Mouse (Mus musculus): Measurements from ENCODE around the gene Tigd2. TPM values are rescaled to one million over a fixed set of nuclear protein-coding genes. Genes with fewer than 3 reads are reported as not detected.
A peak's percentile ranks its signal among the peaks of the same experiment; 100 is the strongest.

The Tigd2 gene
- polyA plus RNA-seq (2016; fragmentation: Nextera tagmentation; extraction: Ambion mirVana), result 11.2 and 13.0 TPM in 2 replicates

- Histone ChIP-seq H3K27ac (peak within 1 kb of the TSS; percentile 80), H3K9me3 (0 out of 2 replicates have a peak, but pooled peaks cover 3% of the 10 kb centered on the region), H3K9ac (replicated peaks) (peak within 1 kb of the TSS; percentile 85), H3K4me2 (peak within 1 kb of the TSS; percentile 64), H3K27me3 (no peaks in the 10 kb centered on the region), H3K4me1 (replicated peaks) (peaks cover 7% of the 10 kb centered on the region; the same call in 1 of the 2 replicates), H3K4me3 (replicated peaks) (peak within 1 kb of the TSS; percentile 72), H3K36me3 (peaks cover 12% of the 10 kb centered on the region; the same call in 1 of the 2 replicates)
- ATAC-seq (ENCODE audit: insufficient number of reproducible peaks, insufficient read depth, low FRiP score, low TSS enrichment, low read depth), result peak; percentile 97
- WGBS, result under 1% methylated on average over 62 of the region's 62 CpGs
Observed at GRCm38 (mm10) chr6:59208685-59209298, at the start of gene Tigd2. Gene Tigd2, plus strand, starts transcription at chr6:59208870.

DNA sequence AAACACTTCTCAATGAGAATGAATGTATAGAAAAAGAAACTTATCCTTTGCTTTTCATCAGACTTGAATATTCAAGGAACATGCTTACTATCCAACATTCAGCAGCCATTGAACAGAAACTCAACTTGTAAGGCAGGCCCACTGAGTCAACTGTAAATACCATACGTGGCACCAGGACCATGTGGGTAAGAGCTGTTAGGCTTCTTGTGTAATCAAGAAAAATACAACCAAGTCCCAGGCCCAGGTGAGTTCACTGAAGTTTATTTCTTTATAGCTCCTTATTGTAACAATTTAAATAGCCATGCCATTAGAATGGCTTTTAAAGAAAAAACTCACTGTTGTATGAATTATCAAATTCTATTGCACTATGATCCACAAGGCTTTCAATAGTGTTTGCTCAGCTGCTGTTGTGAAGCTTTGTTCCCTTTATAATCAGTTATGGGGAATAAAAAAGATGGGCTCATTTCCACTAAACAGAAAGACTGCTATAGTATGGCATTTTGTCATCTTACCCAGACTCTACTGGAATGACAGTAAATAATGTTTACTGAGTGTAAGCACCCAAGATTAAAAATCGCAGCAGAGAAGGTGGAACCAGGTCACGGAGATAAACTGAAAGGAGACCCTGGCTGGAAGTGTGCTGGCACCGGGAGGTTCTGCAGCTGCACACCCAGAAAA is 46.7 kb upstream of the Tigd2 start:
- Histone ChIP-seq H3K4me2 (no peak overlapping the region), H3K36me3 (no peaks in the 10 kb centered on the region), H3K9me3 (no peaks in the 10 kb centered on the region), H3K27me3 (no peaks in the 10 kb centered on the region), H3K27ac (no peak overlapping the region), H3K4me1 (replicated peaks) (no peaks in the 10 kb centered on the region), H3K9ac (replicated peaks) (no peak overlapping the region), H3K4me3 (replicated peaks) (no peak overlapping the region)
- ATAC-seq (ENCODE audit: insufficient number of reproducible peaks, insufficient read depth, low FRiP score, low TSS enrichment, low read depth), result no peak
- 84% methylated on average over 4 of the region's 4 CpGs for WGBS

DNA sequence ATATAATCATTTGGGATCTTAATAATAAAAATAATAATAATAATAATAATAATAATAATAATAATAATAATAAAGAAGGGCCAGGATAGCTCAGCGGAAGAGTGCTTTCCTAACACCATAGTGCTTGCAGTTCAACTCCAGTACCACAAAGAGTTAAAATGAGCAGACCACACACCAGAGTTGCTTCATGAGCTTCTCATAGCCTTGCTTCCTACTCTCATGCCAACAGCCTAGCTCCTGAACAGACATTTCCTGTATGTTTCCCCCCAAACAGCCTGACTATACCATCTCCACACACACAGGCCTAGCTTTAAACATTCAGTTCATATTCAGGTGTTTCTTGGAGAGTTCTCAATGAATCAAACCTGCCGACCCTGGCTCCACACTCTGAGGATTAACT is 45.8 kb upstream of the Tigd2 start:
- no peak overlapping the region for H3K4me2 ChIP-seq
- H3K4me3 ChIP-seq (replicated peaks), result no peak overlapping the region
- H3K27ac ChIP-seq, result no peak overlapping the region
- H3K9ac ChIP-seq (replicated peaks), result no peak overlapping the region
- no peak for ATAC-seq (ENCODE audit: insufficient number of reproducible peaks, insufficient read depth, low FRiP score, low TSS enrichment, low read depth)
- no peaks in the 10 kb centered on the region for H3K9me3 ChIP-seq
- H3K36me3 ChIP-seq, result no peaks in the 10 kb centered on the region
- H3K4me1 ChIP-seq (replicated peaks), result no peaks in the 10 kb centered on the region
- no peaks in the 10 kb centered on the region for H3K27me3 ChIP-seq
- WGBS, result 91% methylated on average over 2 of the region's 2 CpGs

DNA sequence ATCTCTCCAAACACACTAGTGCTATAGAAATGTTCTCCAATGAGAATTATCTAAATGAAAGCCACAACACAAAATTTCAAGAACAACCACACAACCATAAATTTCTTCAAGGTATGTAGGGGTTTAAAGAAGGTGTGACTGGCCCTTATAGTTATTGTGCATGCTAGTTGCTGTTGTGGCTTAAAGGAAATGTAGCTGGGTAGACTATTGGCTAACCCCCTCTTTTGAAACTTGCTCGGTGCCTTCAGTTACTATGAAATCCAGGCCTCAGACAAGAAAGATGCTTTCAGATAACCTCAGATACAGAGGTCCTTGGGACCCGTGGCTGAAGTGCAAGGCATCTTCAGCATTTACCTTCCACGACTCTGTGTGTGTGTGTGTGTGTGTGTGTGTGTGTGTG is 45.3 kb upstream of the Tigd2 start:
- no peak overlapping the region for H3K4me2 ChIP-seq
- no peaks in the 10 kb centered on the region for H3K9me3 ChIP-seq
- no peak for ATAC-seq (ENCODE audit: insufficient number of reproducible peaks, insufficient read depth, low FRiP score, low TSS enrichment, low read depth)
- 87% methylated on average over 3 of the region's 3 CpGs for WGBS
- no peaks in the 10 kb centered on the region for H3K4me1 ChIP-seq (replicated peaks)
- H3K27ac ChIP-seq, result no peak overlapping the region
- no peak overlapping the region for H3K4me3 ChIP-seq (replicated peaks)
- H3K36me3 ChIP-seq, result no peaks in the 10 kb centered on the region
- H3K27me3 ChIP-seq, result no peaks in the 10 kb centered on the region
- no peak overlapping the region for H3K9ac ChIP-seq (replicated peaks)

- 26% methylated on average over 2 of the region's 2 CpGs for WGBS
Observed at GRCm38 (mm10) chr6:59168939-59169338, 39.7 kb upstream of the Tigd2 start.

GRCm38 (mm10) chr6:59171230-59171629 is 37.4 kb upstream of the Tigd2 start:
- no peak overlapping the region for H3K4me2 ChIP-seq
- H3K4me3 ChIP-seq (replicated peaks), result no peak overlapping the region
- H3K36me3 ChIP-seq, result no peaks in the 10 kb centered on the region
- WGBS, result 78% methylated on average over 3 of the region's 3 CpGs
- H3K9ac ChIP-seq (replicated peaks), result no peak overlapping the region
- no peaks in the 10 kb centered on the region for H3K9me3 ChIP-seq
- no peak overlapping the region for H3K27ac ChIP-seq
- no peak for ATAC-seq (ENCODE audit: insufficient number of reproducible peaks, insufficient read depth, low FRiP score, low TSS enrichment, low read depth)
- no peaks in the 10 kb centered on the region for H3K27me3 ChIP-seq
- H3K4me1 ChIP-seq (replicated peaks), result no peaks in the 10 kb centered on the region

More at GRCm38 (mm10) chr6:59168939-59169338, 39.7 kb upstream of the Tigd2 start:
- no peak overlapping the region for H3K4me3 ChIP-seq (replicated peaks)
- no peaks in the 10 kb centered on the region for H3K27me3 ChIP-seq
- no peak for ATAC-seq (ENCODE audit: insufficient number of reproducible peaks, insufficient read depth, low FRiP score, low TSS enrichment, low read depth)
- H3K4me1 ChIP-seq (replicated peaks), result no peaks in the 10 kb centered on the region
- no peak overlapping the region for H3K27ac ChIP-seq
- no peaks in the 10 kb centered on the region for H3K36me3 ChIP-seq
- no peak overlapping the region for H3K4me2 ChIP-seq
- no peaks in the 10 kb centered on the region for H3K9me3 ChIP-seq
- no peak overlapping the region for H3K9ac ChIP-seq (replicated peaks)

DNA sequence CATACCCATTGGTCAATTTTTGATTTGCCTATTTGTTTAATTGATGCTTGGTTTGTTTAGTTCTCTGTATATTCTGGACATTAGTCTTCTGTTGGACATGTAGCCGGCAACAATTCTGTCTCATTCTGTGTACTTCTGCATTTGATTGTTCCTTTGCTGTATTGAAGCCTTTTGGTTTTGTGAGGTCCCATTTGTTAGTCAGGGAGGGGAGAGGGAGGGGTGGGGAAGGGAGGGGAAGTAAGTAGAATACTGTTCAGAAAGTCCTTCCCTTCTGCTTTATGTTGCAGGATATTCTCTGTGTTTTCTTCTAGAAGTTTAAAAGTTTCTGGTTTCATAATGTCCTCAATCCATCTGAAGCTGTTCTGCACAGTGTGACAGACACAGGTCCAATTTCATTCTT is 34.7 kb upstream of the Tigd2 start:
- ATAC-seq (ENCODE audit: insufficient number of reproducible peaks, insufficient read depth, low FRiP score, low TSS enrichment, low read depth), result no peak
- Histone ChIP-seq H3K4me3 (replicated peaks) (no peak overlapping the region), H3K27me3 (no peaks in the 10 kb centered on the region), H3K9me3 (no peaks in the 10 kb centered on the region), H3K4me2 (no peak overlapping the region), H3K9ac (replicated peaks) (no peak overlapping the region), H3K27ac (no peak overlapping the region), H3K36me3 (no peaks in the 10 kb centered on the region), H3K4me1 (replicated peaks) (no peaks in the 10 kb centered on the region)
- 87% methylated on average over 1 of the region's 1 CpGs for WGBS

DNA sequence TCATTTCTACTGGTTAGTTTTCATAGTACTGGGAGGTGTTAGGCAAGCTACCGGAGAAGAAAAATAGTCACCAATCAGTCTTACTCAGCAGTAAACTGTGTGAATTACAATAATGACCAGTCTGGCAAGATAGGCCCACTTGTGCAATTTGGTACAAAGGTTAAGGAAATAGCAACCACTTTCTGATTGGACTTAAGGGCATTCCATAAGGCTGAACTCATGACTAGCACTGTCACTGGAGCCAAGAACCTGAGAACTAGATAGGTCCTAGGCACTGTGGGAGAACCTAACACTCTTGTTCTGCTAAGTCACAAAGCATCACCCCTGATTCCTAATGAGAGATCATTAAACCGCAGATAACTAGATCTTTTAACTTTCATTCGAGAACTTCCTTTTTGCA is 30.6 kb upstream of the Tigd2 start:
- no peaks in the 10 kb centered on the region for H3K9me3 ChIP-seq
- H3K27ac ChIP-seq, result no peak overlapping the region
- no peak overlapping the region for H3K4me3 ChIP-seq (replicated peaks)
- H3K4me1 ChIP-seq (replicated peaks), result no peaks in the 10 kb centered on the region
- 85% methylated on average over 3 of the region's 3 CpGs for WGBS
- no peak overlapping the region for H3K9ac ChIP-seq (replicated peaks)
- no peaks in the 10 kb centered on the region for H3K27me3 ChIP-seq
- H3K36me3 ChIP-seq, result no peaks in the 10 kb centered on the region
- no peak for ATAC-seq (ENCODE audit: insufficient number of reproducible peaks, insufficient read depth, low FRiP score, low TSS enrichment, low read depth)
- no peak overlapping the region for H3K4me2 ChIP-seq

GRCm38 (mm10) chr6:59180376-59180996 is 28.2 kb upstream of the Tigd2 start:
- H3K27ac ChIP-seq, result no peak overlapping the region
- H3K27me3 ChIP-seq, result no peaks in the 10 kb centered on the region
- no peak for ATAC-seq (ENCODE audit: insufficient number of reproducible peaks, insufficient read depth, low FRiP score, low TSS enrichment, low read depth)
- H3K9me3 ChIP-seq, result no peaks in the 10 kb centered on the region
- no peak overlapping the region for H3K4me2 ChIP-seq
- H3K4me3 ChIP-seq (replicated peaks), result no peak overlapping the region
- H3K4me1 ChIP-seq (replicated peaks), result no peaks in the 10 kb centered on the region
- H3K9ac ChIP-seq (replicated peaks), result no peak overlapping the region
- 49% methylated on average over 7 of the region's 7 CpGs for WGBS
- no peaks in the 10 kb centered on the region for H3K36me3 ChIP-seq

GRCm38 (mm10) chr6:59185010-59185699 is 23.5 kb upstream of the Tigd2 start:
- no peak overlapping the region for H3K4me3 ChIP-seq (replicated peaks)
- H3K36me3 ChIP-seq, result no peaks in the 10 kb centered on the region
- no peaks in the 10 kb centered on the region for H3K9me3 ChIP-seq
- no peak overlapping the region for H3K4me2 ChIP-seq
- H3K4me1 ChIP-seq (replicated peaks), result no peaks in the 10 kb centered on the region
- ATAC-seq (ENCODE audit: insufficient number of reproducible peaks, insufficient read depth, low FRiP score, low TSS enrichment, low read depth), result no peak
- H3K27ac ChIP-seq, result no peak overlapping the region
- WGBS, result 78% methylated on average over 13 of the region's 13 CpGs
- H3K27me3 ChIP-seq, result no peaks in the 10 kb centered on the region
- no peak overlapping the region for H3K9ac ChIP-seq (replicated peaks)

DNA sequence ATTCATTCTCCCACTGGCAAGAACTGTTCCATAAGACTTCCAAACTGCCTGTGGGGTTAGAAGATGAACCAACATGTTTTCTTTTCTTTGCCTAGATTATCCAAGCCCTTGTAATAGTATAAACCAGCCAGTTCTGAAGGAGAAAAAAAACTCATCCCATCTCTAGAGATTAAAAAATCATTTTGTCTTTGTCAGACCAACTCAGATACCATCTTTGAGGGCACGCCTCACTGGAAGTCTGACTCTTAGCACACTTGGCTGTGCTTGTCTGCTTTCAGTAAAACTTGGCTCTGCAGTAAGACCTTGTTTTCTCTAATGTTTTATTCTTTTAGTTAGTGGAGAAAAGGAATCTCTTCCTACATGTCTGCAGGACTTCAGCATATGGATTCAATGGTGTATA is 18.7 kb upstream of the Tigd2 start:
- Histone ChIP-seq H3K4me3 (replicated peaks) (no peak overlapping the region), H3K36me3 (no peaks in the 10 kb centered on the region), H3K27ac (no peak overlapping the region), H3K4me1 (replicated peaks) (no peaks in the 10 kb centered on the region), H3K27me3 (no peaks in the 10 kb centered on the region), H3K9ac (replicated peaks) (no peak overlapping the region), H3K4me2 (no peak overlapping the region), H3K9me3 (no peaks in the 10 kb centered on the region)
- WGBS, result 76% methylated on average over 1 of the region's 1 CpGs
- no peak for ATAC-seq (ENCODE audit: insufficient number of reproducible peaks, insufficient read depth, low FRiP score, low TSS enrichment, low read depth)

Data from limb, embryonic 12.5 days (tissue).